Mouse (Mus musculus): Measurements from ENCODE around the gene Cers6. TPM values are rescaled to one million over a fixed set of nuclear protein-coding genes. Genes with fewer than 3 reads are reported as not detected.

The Cers6 gene
- total RNA-seq, 2 experiments from 2014 or later, result 92.2 to 97.2 TPM

DNA sequence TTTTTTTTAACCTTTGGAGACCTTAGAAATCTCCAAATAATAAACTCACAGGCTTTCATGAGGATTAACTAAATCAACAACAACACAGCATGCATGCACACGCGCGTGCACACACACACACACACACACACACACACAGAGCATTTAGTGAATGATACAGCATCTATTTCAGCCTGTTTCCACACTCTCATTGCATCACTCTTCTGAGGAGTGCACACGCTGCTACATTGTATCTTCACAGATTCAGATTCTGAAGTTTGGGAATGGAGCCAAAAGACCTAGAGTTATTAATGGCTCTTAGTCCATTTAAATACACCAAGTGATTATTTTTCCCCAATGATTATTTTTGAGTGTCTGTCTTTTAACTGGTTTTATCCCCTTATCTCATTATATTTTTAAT, 75.5 kb downstream of the Cers6 start:
- Histone ChIP-seq H3K27ac (peak overlapping the region; percentile 82; the same call in 1 of the 2 replicates), H3K4me3 (no peak overlapping the region)
- no peak for DNase-seq (ENCODE audit: low spot score in 2 of 2)
- no peak for TF ChIP-seq CTCF (conservative IDR thresholded peaks at IDR 0.05)

DNA sequence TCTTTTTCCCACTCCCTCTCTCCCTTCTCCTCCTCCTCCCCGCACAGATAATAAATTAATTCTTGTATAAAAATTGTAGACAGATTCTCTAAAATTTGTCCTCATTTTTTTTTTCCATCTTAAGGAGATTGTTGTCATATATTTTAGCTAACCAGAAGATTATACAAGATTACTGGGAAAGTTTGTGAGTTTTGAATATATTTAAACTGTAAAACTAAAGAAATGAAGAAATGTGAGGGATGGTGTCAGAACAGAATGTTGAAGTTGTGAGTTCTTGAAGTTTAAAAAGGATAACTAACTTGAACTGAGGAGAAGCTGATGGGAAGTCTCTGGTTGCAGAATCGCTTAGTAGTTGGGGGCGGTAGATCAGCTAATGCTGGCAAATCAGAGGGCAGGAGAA, 76.6 kb downstream of the Cers6 start:
- no peak for TF ChIP-seq CTCF (conservative IDR thresholded peaks at IDR 0.05)
- no peak overlapping the region for H3K4me3 ChIP-seq
- no peak for DNase-seq (ENCODE audit: low spot score in 2 of 2)
- H3K27ac ChIP-seq, result no peak overlapping the region

DNA sequence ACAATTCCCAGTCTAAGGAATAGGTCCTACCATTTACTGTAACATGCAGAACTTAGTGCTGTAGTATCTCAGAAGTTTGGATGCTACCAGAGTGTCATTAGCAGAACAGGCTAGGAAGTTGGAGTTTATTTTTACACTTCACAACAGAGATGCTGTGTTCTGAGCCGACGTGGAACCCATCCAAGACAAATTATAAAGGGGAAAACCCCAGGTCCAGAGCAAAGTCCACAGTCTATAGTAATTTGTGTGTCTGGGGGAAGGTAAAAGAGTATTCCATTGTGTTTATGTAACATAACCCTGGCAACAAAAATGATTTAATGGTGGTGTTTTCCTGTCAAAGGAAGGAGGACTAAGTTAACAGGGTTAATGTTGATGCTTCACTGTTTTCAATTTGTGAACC, 83.7 kb downstream of the Cers6 start:
- DNase-seq (ENCODE audit: low spot score in 2 of 2), result no peak
- no peak for TF ChIP-seq CTCF (conservative IDR thresholded peaks at IDR 0.05)
- Histone ChIP-seq H3K27ac (no peak overlapping the region), H3K4me3 (no peak overlapping the region)

DNA sequence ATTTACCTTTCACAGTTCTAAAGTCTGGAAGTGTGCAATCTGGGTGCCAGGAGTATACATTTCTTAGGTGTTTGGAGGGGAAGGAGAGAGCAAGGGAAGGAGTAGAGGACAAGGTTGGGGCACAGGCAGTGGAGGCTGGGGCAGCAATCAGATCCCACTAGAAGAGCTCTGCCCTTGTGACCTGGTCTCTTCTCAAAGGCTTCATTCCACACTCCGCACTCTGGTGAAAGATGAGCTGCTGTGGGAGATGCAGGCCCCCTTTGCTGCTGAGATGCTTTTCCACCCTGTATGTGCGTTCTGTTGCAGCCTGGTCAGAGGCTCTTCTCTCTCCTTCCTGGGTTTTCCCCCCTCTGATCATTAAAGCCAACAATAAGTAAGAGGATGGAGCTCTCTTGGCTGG, 84.7 kb downstream of the Cers6 start:
- H3K4me3 ChIP-seq, result no peak overlapping the region
- no peak for TF ChIP-seq CTCF (conservative IDR thresholded peaks at IDR 0.05)
- DNase-seq (ENCODE audit: low spot score in 2 of 2), result no peak
- no peak overlapping the region for H3K27ac ChIP-seq

DNA sequence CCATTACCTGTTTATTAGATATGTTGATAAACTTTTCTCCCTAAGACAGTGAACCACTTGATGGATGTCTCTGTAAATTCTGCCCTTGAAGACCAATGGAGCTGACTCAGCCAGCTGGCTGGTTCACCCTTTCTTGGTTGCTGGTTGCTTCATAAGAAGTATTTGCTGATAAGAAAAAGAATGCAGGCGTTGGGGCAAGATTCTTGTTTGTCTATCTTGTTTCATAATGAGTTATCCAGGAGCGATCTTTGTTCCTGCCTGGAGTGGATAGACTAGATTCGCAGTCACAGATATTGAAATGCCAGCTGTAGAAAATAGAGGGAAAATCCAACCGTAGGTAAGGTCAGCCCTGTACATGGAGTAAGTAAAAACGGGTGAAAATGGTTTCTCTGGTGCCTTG, 85.6 kb downstream of the Cers6 start:
- no peak for DNase-seq (ENCODE audit: low spot score in 2 of 2)
- H3K27ac ChIP-seq, result no peak overlapping the region
- H3K4me3 ChIP-seq, result no peak overlapping the region
- TF ChIP-seq CTCF (conservative IDR thresholded peaks at IDR 0.05), result no peak

DNA sequence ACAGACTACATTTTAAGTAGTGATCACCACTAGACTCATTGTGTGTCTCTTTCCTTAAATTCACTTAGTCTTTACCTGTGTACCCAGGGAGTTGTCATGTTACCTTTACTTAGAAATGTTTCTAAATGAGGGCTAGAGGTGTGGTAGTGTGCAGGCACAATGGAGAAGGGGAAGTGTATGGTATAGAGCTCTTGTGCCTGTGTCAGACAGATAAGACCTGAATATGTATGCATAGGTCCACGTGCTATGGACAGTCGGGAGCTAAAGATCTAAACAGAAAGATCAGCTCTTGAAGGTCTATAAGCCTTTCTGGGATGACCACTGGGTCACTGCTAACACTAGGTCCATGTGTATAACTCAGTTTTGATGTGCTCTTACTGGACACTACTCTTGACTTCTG, 87.9 kb downstream of the Cers6 start:
- H3K27ac ChIP-seq, result peak overlapping the region; percentile 3; the same call in 1 of the 2 replicates
- no peak for DNase-seq (ENCODE audit: low spot score in 2 of 2)
- no peak for TF ChIP-seq CTCF (conservative IDR thresholded peaks at IDR 0.05)
- no peak overlapping the region for H3K4me3 ChIP-seq

DNA sequence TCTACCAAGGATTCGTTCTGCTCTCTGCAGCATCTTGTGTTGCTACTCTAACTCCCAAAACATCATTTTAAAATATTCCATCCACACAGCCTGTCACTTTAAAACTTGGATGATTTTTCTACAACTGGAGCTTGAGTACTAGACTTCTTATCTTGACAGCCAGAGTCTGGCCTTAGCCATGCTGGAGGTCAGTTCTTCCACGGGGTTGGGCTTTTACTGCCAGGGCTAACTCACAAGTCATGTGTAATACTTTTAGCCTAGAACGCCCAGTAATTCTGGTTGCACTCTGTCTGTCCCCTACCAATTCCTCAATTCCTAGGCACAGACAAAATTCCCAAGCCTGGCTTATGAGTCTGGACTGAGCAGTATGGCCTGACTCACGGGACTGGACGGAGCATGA, 88.5 kb downstream of the Cers6 start:
- TF ChIP-seq CTCF (conservative IDR thresholded peaks at IDR 0.05), result no peak
- H3K27ac ChIP-seq, result no peak overlapping the region
- H3K4me3 ChIP-seq, result no peak overlapping the region
- DNase-seq (ENCODE audit: low spot score in 2 of 2), result no peak

DNA sequence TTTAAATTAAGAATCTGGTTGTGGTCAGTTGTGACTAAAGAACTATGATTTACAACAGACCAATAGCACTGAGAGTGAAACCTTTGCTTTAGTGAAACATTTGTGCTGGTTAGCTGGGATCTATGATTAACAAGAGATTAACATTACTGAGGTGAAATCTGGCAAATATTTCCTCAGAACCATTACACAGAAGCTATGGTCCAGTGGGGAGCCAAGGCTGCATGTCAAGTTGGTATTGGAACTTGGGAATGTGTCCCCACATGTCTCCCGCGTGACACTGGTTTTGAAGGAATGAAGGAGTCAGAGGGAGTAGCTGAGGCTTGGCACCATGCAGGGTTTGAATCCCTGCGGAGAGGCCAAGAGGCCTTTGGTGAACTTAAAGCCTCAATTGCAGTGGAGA, 90.5 kb downstream of the Cers6 start:
- no peak overlapping the region for H3K27ac ChIP-seq
- DNase-seq (ENCODE audit: low spot score in 2 of 2), result no peak
- H3K4me3 ChIP-seq, result no peak overlapping the region
- TF ChIP-seq CTCF (conservative IDR thresholded peaks at IDR 0.05), result no peak

DNA sequence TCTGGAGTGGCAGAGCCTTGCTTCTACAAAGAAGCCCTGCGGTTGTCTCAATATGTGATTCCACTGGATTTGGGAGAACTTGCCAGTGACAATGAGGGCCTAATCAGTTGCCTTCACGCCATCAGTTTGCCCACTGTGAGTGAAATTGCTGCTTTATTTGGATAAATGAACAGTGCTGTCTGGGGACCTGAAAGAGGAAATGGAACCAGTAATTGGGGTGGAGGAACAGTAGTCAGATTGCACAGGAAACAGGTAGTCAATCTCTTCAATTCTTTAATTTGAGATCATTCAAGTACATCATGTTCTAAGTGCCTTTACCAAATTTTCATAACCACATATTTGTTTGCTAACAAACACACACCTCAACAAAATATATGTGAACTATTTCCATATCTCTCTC, 92.4 kb downstream of the Cers6 start:
- no peak overlapping the region for H3K27ac ChIP-seq
- no peak for TF ChIP-seq CTCF (conservative IDR thresholded peaks at IDR 0.05)
- DNase-seq (ENCODE audit: low spot score in 2 of 2), result no peak
- H3K4me3 ChIP-seq, result no peak overlapping the region

DNA sequence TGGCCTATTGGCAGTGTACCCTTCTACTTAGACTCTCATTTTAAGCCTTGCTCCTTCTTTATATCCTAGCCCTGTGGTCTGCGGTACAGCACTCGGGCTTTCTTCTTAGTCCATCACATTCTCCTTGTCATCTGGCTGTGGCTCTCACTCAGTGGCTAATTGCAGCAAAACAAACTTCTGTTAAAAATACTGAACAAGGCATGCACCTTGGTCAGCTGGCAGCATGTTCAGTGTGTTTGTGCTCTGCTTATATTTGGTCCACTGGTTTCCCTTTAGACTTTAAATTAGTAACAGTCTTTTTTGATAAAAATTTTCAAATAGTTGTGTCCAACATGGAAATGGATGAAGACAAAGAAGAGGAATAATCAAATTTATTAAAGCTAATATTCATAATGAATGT, 94.3 kb downstream of the Cers6 start:
- no peak for TF ChIP-seq CTCF (conservative IDR thresholded peaks at IDR 0.05)
- no peak for DNase-seq (ENCODE audit: low spot score in 2 of 2)
- H3K4me3 ChIP-seq, result no peak overlapping the region
- H3K27ac ChIP-seq, result no peak overlapping the region

DNA sequence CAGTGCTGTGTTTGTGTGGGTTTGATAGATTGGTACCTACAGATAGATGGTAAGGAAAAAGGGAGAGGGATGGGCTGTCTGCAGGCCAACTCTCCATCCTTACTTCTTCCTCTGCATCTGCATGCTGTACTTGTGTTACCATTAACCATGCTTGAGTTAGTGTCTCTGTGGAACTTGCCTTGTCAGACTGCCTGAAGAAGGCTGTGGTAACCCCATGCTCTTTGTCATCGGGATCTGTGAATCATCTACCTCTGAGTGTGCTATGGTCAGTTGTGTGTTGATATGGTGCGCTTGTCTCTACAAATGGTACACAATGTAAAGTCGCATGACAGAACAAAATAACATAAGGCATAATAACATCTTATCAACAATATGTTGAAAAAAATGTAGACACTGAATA, 94.9 kb downstream of the Cers6 start:
- TF ChIP-seq CTCF (conservative IDR thresholded peaks at IDR 0.05), result no peak
- DNase-seq (ENCODE audit: low spot score in 2 of 2), result no peak

DNA sequence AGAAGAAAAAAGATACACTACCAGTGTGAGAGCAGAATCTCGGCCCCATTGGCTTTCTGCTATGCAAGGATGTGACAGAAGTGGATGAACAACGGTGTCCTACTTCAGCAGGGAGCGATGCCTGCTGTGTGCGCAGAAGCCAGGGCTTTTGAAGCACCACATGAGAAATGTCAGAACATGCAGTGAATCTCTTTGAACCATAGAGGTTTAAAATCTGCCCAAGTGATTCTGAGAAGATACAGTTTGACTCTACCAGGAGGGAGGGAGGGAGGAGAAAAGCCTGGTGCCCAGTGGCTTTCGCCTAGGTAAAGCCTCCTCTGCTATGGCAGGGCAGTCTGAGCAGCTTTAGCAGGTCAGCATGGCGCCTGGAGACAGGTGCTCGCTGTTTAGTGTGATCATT, 96.6 kb downstream of the Cers6 start:
- H3K27ac ChIP-seq, result peak overlapping the region; percentile 71
- DNase-seq (ENCODE audit: low spot score in 2 of 2), result no peak
- no peak for TF ChIP-seq CTCF (conservative IDR thresholded peaks at IDR 0.05)
- H3K4me3 ChIP-seq, result no peak overlapping the region

More for the DNA sequence above, 94.9 kb downstream of the Cers6 start:
- no peak overlapping the region for H3K4me3 ChIP-seq
- no peak overlapping the region for H3K27ac ChIP-seq

DNA sequence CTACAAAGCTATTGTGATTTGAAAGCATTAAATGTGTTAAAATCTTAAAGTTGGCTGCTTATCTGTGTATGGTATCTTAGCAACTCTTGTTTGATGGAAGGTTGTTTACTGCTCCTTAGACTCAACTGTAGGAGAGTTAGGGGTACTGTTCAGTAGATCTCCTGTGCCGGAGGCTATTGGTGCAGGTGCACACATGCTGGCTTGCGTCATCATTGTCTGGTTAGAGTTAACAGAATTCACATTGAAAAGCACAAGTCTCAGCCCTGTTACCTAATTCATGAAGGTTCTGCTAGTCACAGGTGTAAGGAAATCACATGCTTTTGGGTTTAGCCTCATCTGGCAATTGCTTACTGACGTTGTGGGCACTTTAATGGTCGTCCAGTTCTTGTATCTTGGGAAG, 98.3 kb downstream of the Cers6 start:
- Histone ChIP-seq H3K27ac (no peak overlapping the region), H3K4me3 (no peak overlapping the region)
- no peak for TF ChIP-seq CTCF (conservative IDR thresholded peaks at IDR 0.05)
- DNase-seq (ENCODE audit: low spot score in 2 of 2), result no peak

DNA sequence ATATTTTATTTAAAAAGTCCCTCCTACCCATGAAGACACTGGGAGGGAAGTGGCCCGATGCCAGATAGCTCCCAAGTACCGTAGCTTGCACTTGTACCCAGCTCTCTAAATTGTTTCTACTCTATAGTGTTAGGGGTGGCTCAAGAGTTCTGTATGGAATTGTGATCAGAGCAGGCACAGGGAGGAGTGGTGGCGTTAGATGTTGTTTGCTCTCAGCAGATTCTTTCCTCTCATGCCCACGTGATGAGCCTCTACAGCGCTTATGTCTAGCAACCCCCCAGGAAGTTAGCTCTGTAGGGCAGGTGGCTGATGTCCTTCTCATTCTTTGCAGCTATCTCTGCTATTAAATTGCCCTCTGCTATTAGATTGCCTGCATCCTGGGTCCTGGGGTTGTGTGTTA, 98.8 kb downstream of the Cers6 start:
- peak overlapping the region; percentile 57; the same call in 1 of the 2 replicates for H3K27ac ChIP-seq
- no peak for DNase-seq (ENCODE audit: low spot score in 2 of 2)
- H3K4me3 ChIP-seq, result no peak overlapping the region
- TF ChIP-seq CTCF (conservative IDR thresholded peaks at IDR 0.05), result no peak

DNA sequence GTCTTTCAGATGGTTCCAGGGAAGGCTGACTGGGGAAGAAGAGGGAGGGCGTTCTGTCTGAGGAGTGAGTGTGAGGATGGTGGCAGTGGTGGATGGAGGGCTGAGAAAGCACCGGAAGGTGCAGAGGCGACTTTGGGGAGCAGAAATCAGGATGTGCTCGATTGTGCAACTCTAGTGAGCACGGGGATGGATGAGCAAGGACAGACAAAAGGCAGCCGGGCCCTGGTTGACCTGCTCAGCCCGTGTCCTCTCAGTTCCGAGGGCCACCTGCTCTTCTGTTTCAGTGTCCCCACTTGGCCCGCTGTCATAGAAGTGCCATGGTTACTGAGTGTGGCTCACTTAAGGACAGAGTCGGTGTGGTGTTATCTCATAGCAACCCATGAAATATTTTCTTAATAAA, 99.4 kb downstream of the Cers6 start:
- Histone ChIP-seq H3K4me3 (no peak overlapping the region), H3K27ac (peak overlapping the region; percentile 57; the same call in 1 of the 2 replicates)
- TF ChIP-seq CTCF (conservative IDR thresholded peaks at IDR 0.05), result no peak
- DNase-seq (ENCODE audit: low spot score in 2 of 2), result no peak

Data from layer of hippocampus, adult 2 months (tissue).